Mouse (Mus musculus): ENCODE data around the gene B4galt5.

- TF ChIP-seq CTCF (conservative IDR thresholded peaks at IDR 0.05; ENCODE audit: low read length) (no peak), POU5F1 (IDR thresholded peaks at IDR 0.05; ENCODE audit: borderline replicate concordance, low read length) (no peak), NANOG (IDR thresholded peaks at IDR 0.05; ENCODE audit: borderline replicate concordance, low read length) (no peak)
Observed at GRCm38 (mm10) chr2:167277026-167277425, 72.0 kb downstream of the B4galt5 start.

All from E14TG2a.4 (cell line).